Mouse (Mus musculus): Measurements from ENCODE around the gene Pja2. TPM values are rescaled to one million over a fixed set of nuclear protein-coding genes. Genes with fewer than 3 reads are reported as not detected.

The Pja2 gene
- total and polyA plus RNA-seq, 2 experiments from 2014 or later = 67.9 to 86.3 TPM

DNA sequence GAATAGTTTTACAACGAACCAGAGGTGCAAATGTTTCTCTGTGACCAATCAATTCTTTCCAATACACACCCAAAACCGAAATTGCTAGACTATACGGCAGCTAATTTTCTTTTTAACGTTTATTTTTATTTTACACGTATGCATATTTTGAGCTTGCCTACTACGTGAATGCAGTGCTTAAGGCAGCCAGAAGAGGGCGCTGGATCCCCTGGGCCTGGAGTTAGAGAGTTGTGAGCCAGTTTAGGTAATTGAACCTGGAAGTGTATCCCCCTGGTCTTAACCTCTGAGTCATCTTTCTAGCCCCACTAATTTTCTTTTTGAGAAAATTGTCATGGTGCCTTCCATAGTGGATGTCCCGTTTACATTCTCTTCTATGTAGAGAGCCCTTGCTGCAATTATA is 100.5 kb downstream of the Pja2 start:
- peak; percentile 42 for TF ChIP-seq CTCF (IDR thresholded peaks at IDR 0.05; ENCODE audit: low read depth)
- no peak for TF ChIP-seq EP300 (IDR thresholded peaks at IDR 0.05; ENCODE audit: low read depth)
- WGBS = 80% methylated on average over 8 of the region's 8 CpGs
- H3K4me2 ChIP-seq (ENCODE audit: low read depth, low read length) = no peak overlapping the region
- no peak overlapping the region for H3K4me3 ChIP-seq (ENCODE audit: low read depth, low read length)
- no peaks in the 10 kb centered on the region for H3K9me3 ChIP-seq (replicated peaks; ENCODE audit: control insufficient read depth, low read length)
- no peaks in the 10 kb centered on the region for H3K4me1 ChIP-seq (ENCODE audit: control insufficient read depth, insufficient read depth)
- ATAC-seq (ENCODE audit: insufficient read depth, low read depth) = no peak
- no peaks in the 10 kb centered on the region for H3K36me3 ChIP-seq (replicated peaks; ENCODE audit: control insufficient read depth, insufficient read depth, low read length)
- DNase-seq (ENCODE audit: low spot score) = no peak
- H3K27ac ChIP-seq (ENCODE audit: low read depth) = no peak overlapping the region
- no peak overlapping the region for H3K9ac ChIP-seq (replicated peaks; ENCODE audit: low read depth, low read length)
- no peaks in the 10 kb centered on the region for H3K27me3 ChIP-seq (ENCODE audit: control insufficient read depth, insufficient read depth, low read length)

Small RNA genes lying within 50 kb of the gene (microRNA-seq; reads per million reads assigned to microRNA genes)
- gene Gm24194 = not detected
